Mouse (Mus musculus): ENCODE results near the gene Tns3.

Tns3 gene

GRCm38 (mm10) chr11:8530506-8530905, 133.8 kb downstream of the Tns3 start:
- peak; percentile 92 for DNase-seq (ENCODE audit: inconsistent ontology term)

GRCm38 (mm10) chr11:8530036-8530435, 134.3 kb downstream of the Tns3 start:
- DNase-seq (ENCODE audit: inconsistent ontology term): no peak

GRCm38 (mm10) chr11:8525463-8526145, 138.7 kb downstream of the Tns3 start:
- no peak for DNase-seq (ENCODE audit: inconsistent ontology term)

GRCm38 (mm10) chr11:8523344-8524126, 140.8 kb downstream of the Tns3 start:
- DNase-seq (ENCODE audit: inconsistent ontology term): peak; percentile 92

GRCm38 (mm10) chr11:8513359-8514253, 150.7 kb downstream of the Tns3 start:
- DNase-seq (ENCODE audit: inconsistent ontology term): peak; percentile 67

- DNase-seq (ENCODE audit: inconsistent ontology term): no peak
These were observed 154.0 kb downstream of the Tns3 start for GRCm38 (mm10) chr11:8510294-8510693.

- no peak for DNase-seq (ENCODE audit: inconsistent ontology term)
These were observed 154.7 kb downstream of the Tns3 start for GRCm38 (mm10) chr11:8509614-8510013.

GRCm38 (mm10) chr11:8503735-8504134, 160.6 kb downstream of the Tns3 start:
- DNase-seq (ENCODE audit: inconsistent ontology term): no peak

- DNase-seq (ENCODE audit: inconsistent ontology term): no peak
These were observed 163.5 kb downstream of the Tns3 start for GRCm38 (mm10) chr11:8500855-8501254.

- DNase-seq (ENCODE audit: inconsistent ontology term): no peak
These were observed 167.2 kb downstream of the Tns3 start for GRCm38 (mm10) chr11:8497136-8497535.

- DNase-seq (ENCODE audit: inconsistent ontology term): peak; percentile 51
These were observed 167.6 kb downstream of the Tns3 start for GRCm38 (mm10) chr11:8496686-8497085.

GRCm38 (mm10) chr11:8495801-8496200, 168.5 kb downstream of the Tns3 start:
- DNase-seq (ENCODE audit: inconsistent ontology term): no peak

- DNase-seq (ENCODE audit: inconsistent ontology term): no peak
These were observed 169.3 kb downstream of the Tns3 start for GRCm38 (mm10) chr11:8495036-8495435.

GRCm38 (mm10) chr11:8493931-8494490, 170.3 kb downstream of the Tns3 start:
- peak; percentile 29 for DNase-seq (ENCODE audit: inconsistent ontology term)

- DNase-seq (ENCODE audit: inconsistent ontology term): no peak
These were observed 172.0 kb downstream of the Tns3 start for GRCm38 (mm10) chr11:8492332-8492731.

- no peak for DNase-seq (ENCODE audit: inconsistent ontology term)
These were observed 176.1 kb downstream of the Tns3 start for GRCm38 (mm10) chr11:8488248-8488647.

GRCm38 (mm10) chr11:8486552-8486951, 177.8 kb downstream of the Tns3 start:
- no peak for DNase-seq (ENCODE audit: inconsistent ontology term)

- DNase-seq (ENCODE audit: inconsistent ontology term): no peak
These were observed 179.8 kb downstream of the Tns3 start for GRCm38 (mm10) chr11:8484538-8484937.

- DNase-seq (ENCODE audit: inconsistent ontology term): no peak
These were observed 181.6 kb downstream of the Tns3 start for GRCm38 (mm10) chr11:8482721-8483120.

GRCm38 (mm10) chr11:8481962-8482361, 182.4 kb downstream of the Tns3 start:
- no peak for DNase-seq (ENCODE audit: inconsistent ontology term)

GRCm38 (mm10) chr11:8481529-8481928, 182.8 kb downstream of the Tns3 start:
- no peak for DNase-seq (ENCODE audit: inconsistent ontology term)

GRCm38 (mm10) chr11:8479858-8480257, 184.5 kb downstream of the Tns3 start:
- no peak for DNase-seq (ENCODE audit: inconsistent ontology term)

All from Muller cell, postnatal 12 days (primary cell).